Mouse (Mus musculus): ENCODE results near the gene Tmem243. TPM values are rescaled to one million over a fixed set of nuclear protein-coding genes. Genes with fewer than 3 reads are reported as not detected.
"Not testable (repeated sequence)": the region's sequence is repeated elsewhere in the genome, so short reads cannot be mapped to it uniquely, and the experiment has no call there.

The Tmem243 gene
- polyA plus RNA-seq, 1 experiment from 2014 or later, result 116 TPM

DNA sequence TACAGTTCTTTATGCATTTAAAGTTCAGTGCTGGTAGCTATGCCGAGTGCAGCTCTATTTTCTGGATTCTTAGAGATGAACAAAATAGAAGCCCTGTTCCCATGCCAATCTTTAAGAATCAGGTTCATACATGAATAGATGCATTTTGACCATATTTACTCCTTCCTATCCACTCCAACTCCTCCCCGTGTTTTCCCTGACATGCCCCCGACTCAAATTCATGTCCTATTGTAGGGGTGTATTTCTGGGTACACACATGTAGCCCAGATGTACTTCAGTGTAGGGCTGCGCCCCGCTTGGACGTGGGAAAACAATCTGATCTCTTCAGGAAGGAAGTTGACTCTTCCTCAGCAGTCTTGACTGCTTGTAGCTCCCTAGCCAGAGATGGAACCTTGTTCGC lies 61.6 kb downstream of the Tmem243 start:
- no peaks in the 10 kb centered on the region for H3K9me3 ChIP-seq (ENCODE audit: control insufficient read depth)
- no peaks in the 10 kb centered on the region for H3K36me3 ChIP-seq (ENCODE audit: control insufficient read depth, insufficient read depth)
- H3K4me2 ChIP-seq (replicated peaks; ENCODE audit: low read depth), result peak overlapping the region; percentile 75
- peak overlapping the region; percentile 100 for H3K27ac ChIP-seq (ENCODE audit: low read depth, low read length)
- ATAC-seq, result no peak
- H3K4me1 ChIP-seq (replicated peaks; ENCODE audit: control insufficient read depth, insufficient read depth, low read length), result peaks cover 7% of the 10 kb centered on the region
- no peak for TF ChIP-seq CTCF (IDR thresholded peaks at IDR 0.05; ENCODE audit: low read depth)
- peak overlapping the region; percentile 95 for H3K4me3 ChIP-seq (ENCODE audit: low read depth, low read length)
- H3K27me3 ChIP-seq (replicated peaks; ENCODE audit: control insufficient read depth, insufficient read depth, low read length), result no peaks in the 10 kb centered on the region
- 9% methylated on average over 7 of the region's 7 CpGs for WGBS
- peak overlapping the region; percentile 58 for H3K9ac ChIP-seq (ENCODE audit: low read depth, low read length)

DNA sequence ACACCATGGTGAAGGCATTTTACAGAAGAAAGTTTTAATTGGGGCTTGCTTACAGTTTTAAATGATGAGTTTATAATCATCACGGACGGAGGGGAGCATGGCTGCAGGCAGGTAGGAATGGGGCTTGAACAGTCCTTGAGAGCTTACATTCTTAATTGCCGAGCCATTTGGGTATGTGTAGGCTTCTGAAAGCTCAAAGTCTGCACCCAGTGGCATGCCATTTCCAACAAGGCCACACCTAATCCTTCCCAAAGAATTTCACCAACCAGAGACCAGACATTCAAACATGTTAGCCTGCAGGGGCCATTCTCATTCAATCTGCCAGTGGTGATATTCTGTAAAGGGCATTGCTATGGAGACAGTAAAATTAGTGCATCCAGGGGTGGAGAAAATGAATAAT lies 62.9 kb downstream of the Tmem243 start:
- ATAC-seq, result no peak
- Histone ChIP-seq H3K4me3 (ENCODE audit: low read depth, low read length) (no peak overlapping the region), H3K36me3 (ENCODE audit: control insufficient read depth, insufficient read depth) (no peaks in the 10 kb centered on the region), H3K27ac (ENCODE audit: low read depth, low read length) (no peak overlapping the region), H3K9me3 (ENCODE audit: control insufficient read depth) (no peaks in the 10 kb centered on the region), H3K9ac (ENCODE audit: low read depth, low read length) (no peak overlapping the region), H3K27me3 (replicated peaks; ENCODE audit: control insufficient read depth, insufficient read depth, low read length) (no peaks in the 10 kb centered on the region), H3K4me1 (replicated peaks; ENCODE audit: control insufficient read depth, insufficient read depth, low read length) (peaks cover 7% of the 10 kb centered on the region), H3K4me2 (replicated peaks; ENCODE audit: low read depth) (no peak overlapping the region)
- WGBS, result 91% methylated on average over 3 of the region's 3 CpGs
- TF ChIP-seq CTCF (IDR thresholded peaks at IDR 0.05; ENCODE audit: low read depth), result no peak

DNA sequence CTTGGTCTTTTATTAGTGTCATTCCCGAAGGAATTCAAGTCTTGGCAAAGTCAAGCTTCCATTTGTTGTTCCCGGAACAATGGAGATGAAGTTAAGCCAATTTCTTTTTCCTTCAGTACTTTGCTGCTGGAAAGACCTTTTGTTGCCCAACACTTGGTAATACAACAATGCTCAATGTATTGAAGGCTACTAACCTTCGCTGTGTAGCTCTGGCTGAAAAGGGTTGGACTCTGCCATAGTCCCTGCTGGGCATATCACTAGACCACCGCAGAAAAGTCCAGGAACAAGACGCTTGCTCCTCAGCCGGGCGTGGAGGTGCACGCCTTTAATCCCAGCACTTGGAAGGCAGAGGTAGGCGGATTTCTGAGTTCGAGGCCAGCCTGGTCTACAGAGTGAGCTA lies 64.7 kb downstream of the Tmem243 start:
- not testable (repeated sequence) for H3K27ac ChIP-seq (ENCODE audit: low read depth, low read length); H3K4me2 ChIP-seq (replicated peaks; ENCODE audit: low read depth); H3K4me1 ChIP-seq (replicated peaks; ENCODE audit: control insufficient read depth, insufficient read depth, low read length); H3K9me3 ChIP-seq (ENCODE audit: control insufficient read depth); H3K4me3 ChIP-seq (ENCODE audit: low read depth, low read length); H3K9ac ChIP-seq (ENCODE audit: low read depth, low read length); H3K36me3 ChIP-seq (ENCODE audit: control insufficient read depth, insufficient read depth); ATAC-seq; H3K27me3 ChIP-seq (replicated peaks; ENCODE audit: control insufficient read depth, insufficient read depth, low read length)
- 89% methylated on average over 10 of the region's 10 CpGs for WGBS

DNA sequence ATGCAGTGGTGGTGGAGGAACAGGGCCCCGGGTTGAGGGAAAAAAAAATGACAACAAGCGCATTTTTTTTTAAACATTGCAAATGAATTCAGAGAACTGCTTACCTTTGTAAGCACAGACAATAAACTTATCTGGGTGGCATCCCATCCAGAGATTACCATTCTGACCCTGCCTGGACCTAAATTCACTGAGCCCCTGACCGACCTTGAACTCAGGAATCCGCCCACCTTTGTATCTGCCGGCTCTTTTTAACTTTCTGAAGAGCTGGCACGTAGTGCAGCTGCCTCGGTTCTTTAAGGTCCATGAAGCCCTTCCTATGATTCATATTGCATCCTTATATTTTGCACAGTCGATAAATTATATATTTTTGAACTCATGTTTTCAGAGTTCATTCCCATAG lies 65.9 kb downstream of the Tmem243 start:
- no peaks in the 10 kb centered on the region for H3K27me3 ChIP-seq (replicated peaks; ENCODE audit: control insufficient read depth, insufficient read depth, low read length)
- peaks cover 7% of the 10 kb centered on the region for H3K4me1 ChIP-seq (replicated peaks; ENCODE audit: control insufficient read depth, insufficient read depth, low read length)
- no peak for TF ChIP-seq CTCF (IDR thresholded peaks at IDR 0.05; ENCODE audit: low read depth)
- H3K4me3 ChIP-seq (ENCODE audit: low read depth, low read length), result no peak overlapping the region
- no peak for ATAC-seq
- H3K9ac ChIP-seq (ENCODE audit: low read depth, low read length), result no peak overlapping the region
- H3K9me3 ChIP-seq (ENCODE audit: control insufficient read depth), result no peaks in the 10 kb centered on the region
- no peaks in the 10 kb centered on the region for H3K36me3 ChIP-seq (ENCODE audit: control insufficient read depth, insufficient read depth)
- WGBS, result 57% methylated on average over 8 of the region's 8 CpGs
- H3K27ac ChIP-seq (ENCODE audit: low read depth, low read length), result no peak overlapping the region
- H3K4me2 ChIP-seq (replicated peaks; ENCODE audit: low read depth), result no peak overlapping the region

DNA sequence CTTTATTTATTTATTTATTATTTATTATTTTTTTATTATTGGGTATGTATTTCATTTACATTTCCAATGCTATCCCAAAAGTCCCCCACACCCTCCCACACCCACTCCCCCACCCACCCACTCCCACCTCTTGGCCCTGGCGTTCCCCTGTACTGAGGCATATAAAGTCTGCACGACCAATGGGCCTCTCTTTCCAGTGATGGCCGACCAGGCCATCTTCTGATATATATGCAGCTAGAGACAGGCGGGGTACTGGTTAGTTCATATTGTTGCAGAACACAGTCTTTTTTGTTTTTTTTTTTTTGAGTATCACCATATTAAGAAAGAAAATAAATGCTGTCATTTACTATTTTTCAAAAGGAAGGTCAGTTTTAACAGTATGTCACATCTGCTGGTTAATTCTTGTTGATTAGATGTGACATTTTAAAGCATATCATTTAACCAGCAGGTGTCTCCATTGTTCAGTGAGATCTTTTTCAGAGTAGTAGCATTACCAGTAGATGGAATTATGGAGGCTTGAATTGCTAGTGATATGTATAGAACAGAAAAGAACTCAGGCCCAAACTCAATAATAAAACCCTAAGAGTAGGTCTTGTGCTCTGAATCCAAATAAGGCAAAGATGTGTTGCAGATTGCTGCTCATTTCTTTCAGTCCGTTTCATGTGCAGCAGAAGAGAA lies 69.0 kb downstream of the Tmem243 start:
- not testable (repeated sequence) for H3K9me3 ChIP-seq (ENCODE audit: control insufficient read depth); H3K27ac ChIP-seq (ENCODE audit: low read depth, low read length); H3K4me1 ChIP-seq (replicated peaks; ENCODE audit: control insufficient read depth, insufficient read depth, low read length); H3K9ac ChIP-seq (ENCODE audit: low read depth, low read length); H3K4me2 ChIP-seq (replicated peaks; ENCODE audit: low read depth); H3K27me3 ChIP-seq (replicated peaks; ENCODE audit: control insufficient read depth, insufficient read depth, low read length); H3K4me3 ChIP-seq (ENCODE audit: low read depth, low read length); H3K36me3 ChIP-seq (ENCODE audit: control insufficient read depth, insufficient read depth); ATAC-seq
- peak; percentile 63 for TF ChIP-seq CTCF (IDR thresholded peaks at IDR 0.05; ENCODE audit: low read depth)
- 82% methylated on average over 4 of the region's 5 CpGs for WGBS

DNA sequence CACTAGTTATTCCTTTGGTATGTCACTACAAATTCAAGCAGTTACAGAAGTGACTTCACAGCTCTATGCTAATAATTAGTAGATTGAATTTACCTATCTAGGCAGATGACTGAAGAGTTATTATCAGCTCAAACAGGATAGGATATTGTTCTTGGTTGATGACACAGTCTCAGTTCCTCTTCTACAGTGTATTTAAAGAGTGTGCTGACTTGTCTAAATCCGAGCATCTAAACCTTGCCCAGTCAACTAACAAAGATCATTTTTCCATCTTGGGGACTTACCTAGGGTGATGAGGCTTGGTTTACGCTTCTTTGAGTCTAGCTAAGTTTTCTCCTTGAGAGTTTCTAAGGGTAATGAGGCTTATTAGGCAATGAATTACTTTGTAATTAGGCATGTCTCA lies 72.8 kb downstream of the Tmem243 start:
- Histone ChIP-seq H3K27ac (ENCODE audit: low read depth, low read length) (no peak overlapping the region), H3K9ac (ENCODE audit: low read depth, low read length) (no peak overlapping the region), H3K4me3 (ENCODE audit: low read depth, low read length) (no peak overlapping the region), H3K4me1 (replicated peaks; ENCODE audit: control insufficient read depth, insufficient read depth, low read length) (no peaks in the 10 kb centered on the region), H3K4me2 (replicated peaks; ENCODE audit: low read depth) (no peak overlapping the region), H3K36me3 (ENCODE audit: control insufficient read depth, insufficient read depth) (no peaks in the 10 kb centered on the region), H3K27me3 (replicated peaks; ENCODE audit: control insufficient read depth, insufficient read depth, low read length) (no peaks in the 10 kb centered on the region), H3K9me3 (ENCODE audit: control insufficient read depth) (no peaks in the 10 kb centered on the region)
- WGBS, result 82% methylated on average over 2 of the region's 2 CpGs
- ATAC-seq, result no peak
- TF ChIP-seq CTCF (IDR thresholded peaks at IDR 0.05; ENCODE audit: low read depth), result no peak

DNA sequence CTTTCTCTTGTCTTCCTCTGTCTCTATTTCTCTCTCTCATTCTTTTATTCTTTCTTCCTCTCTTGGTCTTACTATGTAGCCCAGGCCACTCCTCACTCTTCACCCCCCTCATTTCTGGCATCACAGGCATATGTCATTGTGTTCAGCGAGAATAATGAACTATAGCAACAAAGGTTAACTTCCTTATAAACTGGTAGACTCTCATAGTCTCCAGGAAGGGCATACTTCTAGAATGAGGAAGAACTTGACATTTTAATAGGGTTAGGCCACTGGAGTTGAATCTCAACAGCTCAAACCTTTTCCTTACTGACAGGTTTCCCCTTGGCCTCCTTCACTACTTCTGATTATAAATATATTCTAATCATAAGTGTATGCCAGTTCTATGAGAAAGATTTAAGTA lies 86.0 kb downstream of the Tmem243 start:
- Histone ChIP-seq H3K4me2 (replicated peaks; ENCODE audit: low read depth) (no peak overlapping the region), H3K4me1 (replicated peaks; ENCODE audit: control insufficient read depth, insufficient read depth, low read length) (no peaks in the 10 kb centered on the region), H3K4me3 (ENCODE audit: low read depth, low read length) (no peak overlapping the region), H3K27me3 (replicated peaks; ENCODE audit: control insufficient read depth, insufficient read depth, low read length) (no peaks in the 10 kb centered on the region), H3K9ac (ENCODE audit: low read depth, low read length) (no peak overlapping the region), H3K36me3 (ENCODE audit: control insufficient read depth, insufficient read depth) (no peaks in the 10 kb centered on the region), H3K9me3 (ENCODE audit: control insufficient read depth) (no peaks in the 10 kb centered on the region), H3K27ac (ENCODE audit: low read depth, low read length) (no peak overlapping the region)
- 68% methylated on average over 1 of the region's 1 CpGs for WGBS
- TF ChIP-seq CTCF (IDR thresholded peaks at IDR 0.05; ENCODE audit: low read depth), result no peak
- ATAC-seq, result no peak

Other genes starting within 250 kb of the Tmem243 start
- 0.20 and 0.23 TPM in 2 replicates for gene Abcb4, start 207.0 kb upstream of the Tmem243 start, polyA plus RNA-seq (2015; fragmentation: Nextera tagmentation; extraction: Ambion mirVana)
- gene Crot, start 103.3 kb upstream of the Tmem243 start, polyA plus RNA-seq (2015; fragmentation: Nextera tagmentation; extraction: Ambion mirVana), result 133 and 135 TPM in 2 replicates
- 12.7 and 13.1 TPM in 2 replicates for gene Dmtf1, start 61.1 kb downstream of the Tmem243 start, polyA plus RNA-seq (2015; fragmentation: Nextera tagmentation; extraction: Ambion mirVana)
- gene 9330182L06Rik, start 165.4 kb downstream of the Tmem243 start, polyA plus RNA-seq (2015; fragmentation: Nextera tagmentation; extraction: Ambion mirVana), result 1.2 and 1.6 TPM in 2 replicates